Mouse (Mus musculus) 3134 (cell line): ENCODE results near the gene Bcar3.

Experiments
- DNase-seq: peaks from one replicate; pipeline ENCODE4 v3.0.0-alpha.2; 2011; ENCODE audit warnings: low spot score; ENCODE audit not compliant: insufficient read length; ENCODE audit errors: extremely low read depth

Bcar3 gene

GRCm38 (mm10) chr3:122333902-122334301 lies 40.0 kb downstream of the Bcar3 start:
- peak; percentile 62 for DNase-seq

GRCm38 (mm10) chr3:122334375-122334774 lies 40.4 kb downstream of the Bcar3 start:
- no peak for DNase-seq

- no peak for DNase-seq
Measured at GRCm38 (mm10) chr3:122336030-122336429, 42.1 kb downstream of the Bcar3 start.

GRCm38 (mm10) chr3:122337992-122338391 lies 44.1 kb downstream of the Bcar3 start:
- DNase-seq = no peak

GRCm38 (mm10) chr3:122338897-122339296 lies 45.0 kb downstream of the Bcar3 start:
- no peak for DNase-seq

- DNase-seq = no peak
Measured at GRCm38 (mm10) chr3:122340135-122341068, 46.5 kb downstream of the Bcar3 start.

- peak; percentile 59 for DNase-seq
Measured at GRCm38 (mm10) chr3:122343437-122343853, 49.5 kb downstream of the Bcar3 start.

- DNase-seq = no peak
Measured at GRCm38 (mm10) chr3:122344350-122344749, 50.4 kb downstream of the Bcar3 start.

GRCm38 (mm10) chr3:122345977-122346472 lies 52.1 kb downstream of the Bcar3 start:
- DNase-seq = no peak

GRCm38 (mm10) chr3:122346600-122346999 lies 52.7 kb downstream of the Bcar3 start:
- no peak for DNase-seq

- peak; percentile 46 for DNase-seq
Measured at GRCm38 (mm10) chr3:122348677-122349076, 54.7 kb downstream of the Bcar3 start.

GRCm38 (mm10) chr3:122352801-122353200 lies 58.9 kb downstream of the Bcar3 start:
- DNase-seq = no peak

- no peak for DNase-seq
Measured at GRCm38 (mm10) chr3:122359426-122359825, 65.5 kb downstream of the Bcar3 start.

GRCm38 (mm10) chr3:122359954-122360353 lies 66.0 kb downstream of the Bcar3 start:
- DNase-seq = no peak

- no peak for DNase-seq
Measured at GRCm38 (mm10) chr3:122360721-122361138, 66.8 kb downstream of the Bcar3 start.

- DNase-seq = peak; percentile 53
Measured at GRCm38 (mm10) chr3:122362719-122363118, 68.8 kb downstream of the Bcar3 start.

- peak; percentile 30 for DNase-seq
Measured at GRCm38 (mm10) chr3:122364565-122364964, 70.6 kb downstream of the Bcar3 start.

- DNase-seq = peak; percentile 60
Measured at GRCm38 (mm10) chr3:122365326-122365725, 71.4 kb downstream of the Bcar3 start.

- peak; percentile 67 for DNase-seq
Measured at GRCm38 (mm10) chr3:122371646-122372341, 77.9 kb downstream of the Bcar3 start.

- no peak for DNase-seq
Measured at GRCm38 (mm10) chr3:122372617-122373016, 78.7 kb downstream of the Bcar3 start.

GRCm38 (mm10) chr3:122376011-122376410 lies 82.1 kb downstream of the Bcar3 start:
- DNase-seq = no peak
